Mouse (Mus musculus): ENCODE data around the gene Coro7. TPM values are rescaled to one million over a fixed set of nuclear protein-coding genes. Genes with fewer than 3 reads are reported as not detected.
"Not testable (repeated sequence)": the region's sequence is repeated elsewhere in the genome, so short reads cannot be mapped to it uniquely, and the experiment has no call there.

The Coro7 gene
- polyA plus RNA-seq, 1 experiment from 2014 or later = 9.0 TPM

- no peaks in the 10 kb centered on the region for H3K36me3 ChIP-seq (ENCODE audit: insufficient read depth, low read length)
- 86% methylated on average over 17 of the region's 17 CpGs for WGBS
- H3K9ac ChIP-seq (replicated peaks; ENCODE audit: low read depth) = no peak overlapping the region
- no peaks in the 10 kb centered on the region for H3K4me1 ChIP-seq (ENCODE audit: insufficient read depth, low read depth, low read length)
- DNase-seq (ENCODE audit: low spot score) = no peak
- no peak for ATAC-seq
- H3K27ac ChIP-seq (ENCODE audit: low read length) = no peak overlapping the region
- TF ChIP-seq CTCF (IDR thresholded peaks at IDR 0.05) (no peak), EP300 (IDR thresholded peaks at IDR 0.05) (no peak)
- H3K4me3 ChIP-seq (ENCODE audit: low read depth, low read length) = no peak overlapping the region
- no peak overlapping the region for H3K4me2 ChIP-seq (replicated peaks; ENCODE audit: low read depth, low read length)
- no peaks in the 10 kb centered on the region for H3K9me3 ChIP-seq (ENCODE audit: low read length)
- no peaks in the 10 kb centered on the region for H3K27me3 ChIP-seq (replicated peaks; ENCODE audit: insufficient read depth, low read length)
Measured at GRCm38 (mm10) chr16:4713861-4714710, 34.5 kb upstream of the Coro7 start.

GRCm38 (mm10) chr16:4711173-4711572, 31.6 kb upstream of the Coro7 start:
- Histone ChIP-seq H3K9me3 (ENCODE audit: low read length) (no peaks in the 10 kb centered on the region), H3K9ac (replicated peaks; ENCODE audit: low read depth) (no peak overlapping the region), H3K27me3 (replicated peaks; ENCODE audit: insufficient read depth, low read length) (no peaks in the 10 kb centered on the region), H3K36me3 (ENCODE audit: insufficient read depth, low read length) (no peaks in the 10 kb centered on the region), H3K27ac (ENCODE audit: low read length) (no peak overlapping the region), H3K4me2 (replicated peaks; ENCODE audit: low read depth, low read length) (no peak overlapping the region), H3K4me3 (ENCODE audit: low read depth, low read length) (no peak overlapping the region), H3K4me1 (ENCODE audit: insufficient read depth, low read depth, low read length) (no peaks in the 10 kb centered on the region)
- DNase-seq (ENCODE audit: low spot score) (no peak), ATAC-seq (no peak)
- WGBS = 94% methylated on average over 4 of the region's 4 CpGs
- TF ChIP-seq EP300 (IDR thresholded peaks at IDR 0.05) (no peak), CTCF (IDR thresholded peaks at IDR 0.05) (no peak)

GRCm38 (mm10) chr16:4705541-4705940, 26.0 kb upstream of the Coro7 start:
- ATAC-seq (peak; percentile 91), DNase-seq (ENCODE audit: low spot score) (peak; percentile 66)
- Histone ChIP-seq H3K27me3 (replicated peaks; ENCODE audit: insufficient read depth, low read length) (no peaks in the 10 kb centered on the region), H3K4me2 (replicated peaks; ENCODE audit: low read depth, low read length) (no peak overlapping the region), H3K36me3 (ENCODE audit: insufficient read depth, low read length) (peaks cover 25% of the 10 kb centered on the region), H3K4me3 (ENCODE audit: low read depth, low read length) (no peak overlapping the region), H3K4me1 (ENCODE audit: insufficient read depth, low read depth, low read length) (no peaks in the 10 kb centered on the region), H3K9ac (replicated peaks; ENCODE audit: low read depth) (no peak overlapping the region), H3K9me3 (ENCODE audit: low read length) (no peaks in the 10 kb centered on the region), H3K27ac (ENCODE audit: low read length) (no peak overlapping the region)
- 40% methylated on average over 4 of the region's 4 CpGs for WGBS
- no peak for TF ChIP-seq CTCF (IDR thresholded peaks at IDR 0.05)
- TF ChIP-seq EP300 (IDR thresholded peaks at IDR 0.05) = no peak

GRCm38 (mm10) chr16:4702646-4703045, 23.1 kb upstream of the Coro7 start:
- H3K4me1 ChIP-seq (ENCODE audit: insufficient read depth, low read depth, low read length) = no peaks in the 10 kb centered on the region
- no peak overlapping the region for H3K4me2 ChIP-seq (replicated peaks; ENCODE audit: low read depth, low read length)
- 42% methylated on average over 1 of the region's 1 CpGs for WGBS
- no peak for ATAC-seq
- TF ChIP-seq CTCF (IDR thresholded peaks at IDR 0.05) = no peak
- TF ChIP-seq EP300 (IDR thresholded peaks at IDR 0.05) = no peak
- no peak overlapping the region for H3K9ac ChIP-seq (replicated peaks; ENCODE audit: low read depth)
- no peak overlapping the region for H3K27ac ChIP-seq (ENCODE audit: low read length)
- no peak for DNase-seq (ENCODE audit: low spot score)
- H3K4me3 ChIP-seq (ENCODE audit: low read depth, low read length) = no peak overlapping the region
- H3K9me3 ChIP-seq (ENCODE audit: low read length) = no peaks in the 10 kb centered on the region
- no peaks in the 10 kb centered on the region for H3K27me3 ChIP-seq (replicated peaks; ENCODE audit: insufficient read depth, low read length)
- peaks cover 39% of the 10 kb centered on the region for H3K36me3 ChIP-seq (ENCODE audit: insufficient read depth, low read length)

GRCm38 (mm10) chr16:4701211-4701610, 21.6 kb upstream of the Coro7 start:
- H3K27ac ChIP-seq (ENCODE audit: low read length) = no peak overlapping the region
- no peak overlapping the region for H3K4me2 ChIP-seq (replicated peaks; ENCODE audit: low read depth, low read length)
- no peaks in the 10 kb centered on the region for H3K9me3 ChIP-seq (ENCODE audit: low read length)
- H3K36me3 ChIP-seq (ENCODE audit: insufficient read depth, low read length) = peaks cover 39% of the 10 kb centered on the region
- H3K27me3 ChIP-seq (replicated peaks; ENCODE audit: insufficient read depth, low read length) = no peaks in the 10 kb centered on the region
- no peaks in the 10 kb centered on the region for H3K4me1 ChIP-seq (ENCODE audit: insufficient read depth, low read depth, low read length)
- DNase-seq (ENCODE audit: low spot score) = no peak
- TF ChIP-seq EP300 (IDR thresholded peaks at IDR 0.05) (no peak), CTCF (IDR thresholded peaks at IDR 0.05) (no peak)
- no peak overlapping the region for H3K9ac ChIP-seq (replicated peaks; ENCODE audit: low read depth)
- no peak for ATAC-seq
- 94% methylated on average over 3 of the region's 3 CpGs for WGBS
- no peak overlapping the region for H3K4me3 ChIP-seq (ENCODE audit: low read depth, low read length)

- H3K4me3 ChIP-seq (ENCODE audit: low read depth, low read length); H3K4me1 ChIP-seq (ENCODE audit: insufficient read depth, low read depth, low read length); H3K27me3 ChIP-seq (replicated peaks; ENCODE audit: insufficient read depth, low read length); H3K9me3 ChIP-seq (ENCODE audit: low read length); H3K4me2 ChIP-seq (replicated peaks; ENCODE audit: low read depth, low read length); H3K9ac ChIP-seq (replicated peaks; ENCODE audit: low read depth); ATAC-seq; DNase-seq (ENCODE audit: low spot score); H3K27ac ChIP-seq (ENCODE audit: low read length): not testable (repeated sequence)
- peak; percentile 31 for TF ChIP-seq CTCF (IDR thresholded peaks at IDR 0.05)
- H3K36me3 ChIP-seq (ENCODE audit: insufficient read depth, low read length) = peaks cover 23% of the 10 kb centered on the region
- 99% methylated on average over 4 of the region's 4 CpGs for WGBS
Measured at GRCm38 (mm10) chr16:4689371-4689770, 9.8 kb upstream of the Coro7 start.
